Mouse (Mus musculus) lung, postnatal 25 days (tissue): ENCODE measurements around the gene Hist1h4k.
A peak's percentile ranks its signal among the peaks of the same experiment; 100 is the strongest.
"Not testable (repeated sequence)": the region's sequence is repeated elsewhere in the genome, so short reads cannot be mapped to it uniquely, and the experiment has no call there.

ENCODE experiments used
- DNase-seq: peaks from one replicate; pipeline ENCODE4 v3.0.0; 2022; ENCODE audit warnings: low spot score

Gene Hist1h4k

GRCm38 (mm10) chr13:21750159-21751017 is at the start of gene Hist1h4k:
Gene Hist1h4k, minus strand, starts transcription at chr13:21750505.
- peak; percentile 89 for DNase-seq

- DNase-seq: not testable (repeated sequence)
Observed at GRCm38 (mm10) chr13:21797163-21797562, 46.9 kb upstream of the Hist1h4k start.

GRCm38 (mm10) chr13:21795584-21795983 is 45.3 kb upstream of the Hist1h4k start:
- no peak for DNase-seq

- DNase-seq: no peak
Observed at GRCm38 (mm10) chr13:21790601-21791283, 40.4 kb upstream of the Hist1h4k start.

GRCm38 (mm10) chr13:21789925-21790324 is 39.6 kb upstream of the Hist1h4k start:
- DNase-seq: no peak

GRCm38 (mm10) chr13:21787760-21788593 is 37.7 kb upstream of the Hist1h4k start:
- DNase-seq: no peak

- peak; percentile 96 for DNase-seq
Observed at GRCm38 (mm10) chr13:21786899-21787629, 36.8 kb upstream of the Hist1h4k start, which contains the start of the genes Hist1h2an and Hist1h2bp. Gene Hist1h2an, minus strand, starts transcription at chr13:21787218. Gene Hist1h2bp, plus strand, starts transcription at chr13:21787461.

GRCm38 (mm10) chr13:21786189-21786898 is 36.0 kb upstream of the Hist1h4k start:
- no peak for DNase-seq

- no peak for DNase-seq
Observed at GRCm38 (mm10) chr13:21784311-21784710, 34.0 kb upstream of the Hist1h4k start.

- peak; percentile 11 for DNase-seq
Observed at GRCm38 (mm10) chr13:21783734-21784161, 33.4 kb upstream of the Hist1h4k start.

- peak; percentile 85 for DNase-seq
Observed at GRCm38 (mm10) chr13:21783255-21783617, 32.9 kb upstream of the Hist1h4k start, which contains the start of gene Hist1h3i. Gene Hist1h3i, minus strand, starts transcription at chr13:21783370.

- DNase-seq: not testable (repeated sequence)
Observed at GRCm38 (mm10) chr13:21782361-21783254, 32.3 kb upstream of the Hist1h4k start.

GRCm38 (mm10) chr13:21781639-21782038 is 31.3 kb upstream of the Hist1h4k start:
- DNase-seq: no peak

GRCm38 (mm10) chr13:21781021-21781555 is 30.8 kb upstream of the Hist1h4k start:
- no peak for DNase-seq

GRCm38 (mm10) chr13:21779767-21780731 is 29.7 kb upstream of the Hist1h4k start, which contains the start of gene Hist1h1b:
Gene Hist1h1b, minus strand, starts transcription at chr13:21780625.
- peak; percentile 34 for DNase-seq

- peak; percentile 91 for DNase-seq
Observed at GRCm38 (mm10) chr13:21778814-21779766, 28.8 kb upstream of the Hist1h4k start.

GRCm38 (mm10) chr13:21755707-21756106 is 5.4 kb upstream of the Hist1h4k start:
- no peak for DNase-seq
